Mouse (Mus musculus): ENCODE results near the gene Nat8l. TPM values are rescaled to one million over a fixed set of nuclear protein-coding genes. Genes with fewer than 3 reads are reported as not detected.

Gene Nat8l
- total RNA-seq, 2 experiments from 2014 or later: 0.15 TPM; not detected in 1

GRCm38 (mm10) chr5:34000809-34001208 is 5.0 kb downstream of the Nat8l start:
- no peak for ATAC-seq (replicated peaks; ENCODE audit: low FRiP score, poor library complexity, severe bottlenecking)

DNA sequence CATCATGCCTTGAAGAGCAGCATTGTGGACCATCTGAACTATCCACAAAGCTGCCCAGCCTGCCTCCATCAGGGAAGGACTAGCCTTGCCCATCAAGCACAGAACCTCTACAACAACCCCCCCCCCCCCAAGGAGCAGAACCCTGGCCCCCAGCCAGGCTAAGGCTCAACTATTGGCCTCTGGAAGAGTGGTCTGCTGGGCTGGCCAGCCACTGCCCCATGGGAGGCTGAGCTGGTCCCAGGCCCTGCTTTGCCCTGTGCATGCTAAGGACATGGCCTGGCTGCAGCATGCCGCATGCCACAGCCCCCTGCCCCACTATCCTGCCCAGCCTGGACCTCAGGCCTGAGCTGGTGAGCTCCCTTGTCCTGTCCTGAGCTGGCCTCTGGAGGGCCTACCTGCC is 5.6 kb downstream of the Nat8l start:
- no peak for ATAC-seq (replicated peaks; ENCODE audit: low FRiP score, poor library complexity, severe bottlenecking)

- no peak for ATAC-seq (replicated peaks; ENCODE audit: low FRiP score, poor library complexity, severe bottlenecking)
Measured at GRCm38 (mm10) chr5:34002636-34003035, 6.9 kb downstream of the Nat8l start.

DNA sequence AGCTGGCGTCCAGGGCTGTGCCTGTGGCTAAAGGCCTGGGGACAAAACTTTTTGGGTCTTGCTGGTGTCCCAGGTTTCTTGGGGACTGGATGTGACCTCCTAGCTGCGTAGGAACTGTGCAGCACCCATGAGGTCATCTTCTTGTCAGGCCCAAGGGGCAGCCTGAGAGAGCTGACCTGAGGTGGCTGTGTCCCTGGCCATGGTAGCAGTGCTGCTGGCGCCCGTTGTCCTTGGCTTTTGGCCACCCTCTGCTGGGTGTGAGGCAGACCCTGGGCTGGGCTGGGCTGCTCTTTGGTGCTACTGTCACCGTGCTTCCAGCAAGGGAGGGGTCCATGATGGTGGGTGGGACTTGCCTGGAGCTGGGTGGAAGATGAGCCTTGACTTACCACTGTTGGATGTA is 8.8 kb downstream of the Nat8l start:
- no peak for ATAC-seq (replicated peaks; ENCODE audit: low FRiP score, poor library complexity, severe bottlenecking)

GRCm38 (mm10) chr5:34006832-34007231 is 11.0 kb downstream of the Nat8l start:
- ATAC-seq (replicated peaks; ENCODE audit: low FRiP score, poor library complexity, severe bottlenecking): no peak

- no peak for ATAC-seq (replicated peaks; ENCODE audit: low FRiP score, poor library complexity, severe bottlenecking)
Measured at GRCm38 (mm10) chr5:34007392-34007941, 11.7 kb downstream of the Nat8l start.

DNA sequence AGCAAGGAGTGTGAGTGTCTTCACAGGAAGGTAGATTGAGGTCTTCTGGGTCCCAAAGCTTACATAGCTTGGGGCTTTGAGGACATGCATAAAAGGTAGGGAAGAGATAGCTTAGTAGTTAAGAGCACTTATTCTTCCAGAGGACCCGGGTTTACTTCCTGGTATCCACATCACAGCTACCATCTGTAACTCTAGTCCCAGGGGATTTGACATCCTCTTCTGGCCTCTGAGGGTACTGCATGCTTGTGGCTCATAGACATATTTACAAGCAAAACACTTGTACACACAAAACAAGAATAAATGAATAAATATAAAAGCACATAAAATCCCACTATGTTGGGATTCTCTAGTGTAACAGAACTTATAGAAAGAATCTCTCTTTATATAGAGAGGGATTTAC is 18.9 kb downstream of the Nat8l start:
- no peak for ATAC-seq (replicated peaks; ENCODE audit: low FRiP score, poor library complexity, severe bottlenecking)

DNA sequence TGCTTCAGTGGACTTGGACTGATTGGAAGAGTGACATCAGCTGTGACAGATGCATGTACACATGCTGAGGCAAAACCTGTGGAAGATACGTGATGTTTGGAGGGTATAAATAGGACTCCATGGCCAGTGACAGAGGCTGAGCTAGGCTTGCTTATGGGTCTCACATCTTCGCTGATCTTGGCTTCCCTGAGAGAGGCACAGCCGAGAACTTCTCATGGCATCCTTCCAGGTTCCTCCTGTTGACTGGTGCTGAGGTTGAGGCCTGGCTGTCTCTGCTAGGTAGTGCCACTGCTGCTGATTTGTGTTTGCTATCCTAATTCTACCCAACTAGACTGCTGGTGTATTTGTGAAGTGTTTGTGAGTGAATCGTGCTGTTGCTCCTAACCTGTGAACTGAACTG is 23.2 kb downstream of the Nat8l start:
- ATAC-seq (replicated peaks; ENCODE audit: low FRiP score, poor library complexity, severe bottlenecking): no peak

DNA sequence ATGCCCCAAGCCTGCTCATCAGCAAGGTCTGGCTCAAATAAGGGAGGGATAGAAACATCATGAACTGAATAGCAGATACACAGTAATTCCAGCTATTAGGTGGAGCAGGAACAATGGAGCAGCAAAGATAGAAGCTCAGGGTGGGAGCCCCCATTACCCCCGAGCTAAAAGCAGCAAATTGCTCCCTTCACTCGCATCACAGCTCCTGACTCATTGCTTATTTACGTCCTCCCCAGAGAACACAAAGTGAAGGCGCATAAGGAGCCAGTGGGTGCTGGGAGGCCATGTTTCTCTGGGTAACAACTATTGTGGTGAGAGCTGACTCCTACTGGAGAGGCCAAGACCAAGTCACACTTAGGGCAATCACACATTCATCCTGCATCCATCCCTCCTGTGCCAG is 34.3 kb downstream of the Nat8l start:
- no peak for ATAC-seq (replicated peaks; ENCODE audit: low FRiP score, poor library complexity, severe bottlenecking)

- no peak for ATAC-seq (replicated peaks; ENCODE audit: low FRiP score, poor library complexity, severe bottlenecking)
Measured at GRCm38 (mm10) chr5:34031022-34031421, 35.2 kb downstream of the Nat8l start.

DNA sequence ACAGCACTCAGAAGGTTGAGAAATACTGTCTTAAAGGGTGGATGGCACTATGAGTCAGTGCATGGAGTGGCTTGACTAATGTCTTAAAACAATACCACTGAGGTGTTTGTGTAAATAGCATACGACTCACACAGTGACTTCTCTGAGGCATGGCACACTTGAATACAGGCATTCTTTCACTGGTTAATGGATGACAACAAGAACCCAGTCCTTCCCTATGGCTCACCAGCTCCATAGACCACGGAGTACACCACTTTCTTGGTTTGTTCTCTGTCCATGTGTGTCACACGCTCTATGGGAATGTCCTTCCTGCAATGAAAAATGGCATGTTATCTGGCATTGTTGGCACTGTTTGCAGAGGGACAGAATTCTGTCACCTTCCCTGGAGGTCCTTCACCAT is 36.7 kb downstream of the Nat8l start:
- ATAC-seq (replicated peaks; ENCODE audit: low FRiP score, poor library complexity, severe bottlenecking): no peak

Other genes with a start within 250 kb of the Nat8l start
- gene Letm1, start 213.2 kb upstream of the Nat8l start, total RNA-seq (2015; ENCODE audit: low replicate concordance): 7.6 and 13.8 TPM in 2 replicates
- gene Letm1, start 213.2 kb upstream of the Nat8l start, total RNA-seq (2017; ENCODE audit: low replicate concordance): 8.3 and 13.4 TPM in 2 replicates
- gene Nsd2, start 175.3 kb upstream of the Nat8l start, total RNA-seq (2015; ENCODE audit: low replicate concordance): 111 and 127 TPM in 2 replicates
- 243 and 248 TPM in 2 replicates for gene Nsd2, start 175.3 kb upstream of the Nat8l start, total RNA-seq (2017; ENCODE audit: low replicate concordance)
- gene Nelfa, start 59.6 kb upstream of the Nat8l start, total RNA-seq (2015; ENCODE audit: low replicate concordance): 12.3 and 28.1 TPM in 2 replicates
- 12.5 and 25.8 TPM in 2 replicates for gene Nelfa, start 59.6 kb upstream of the Nat8l start, total RNA-seq (2017; ENCODE audit: low replicate concordance)
- gene Gm1673, start 12.6 kb upstream of the Nat8l start, total RNA-seq (2015; ENCODE audit: low replicate concordance): not detected in 2 replicates
- not detected in 2 replicates for gene Gm1673, start 12.6 kb upstream of the Nat8l start, total RNA-seq (2017; ENCODE audit: low replicate concordance)
- 1.1 and 4.2 TPM in 2 replicates for gene Poln, start 173.5 kb downstream of the Nat8l start, total RNA-seq (2015; ENCODE audit: low replicate concordance)
- 1.7 and 7.3 TPM in 2 replicates for gene Poln, start 173.5 kb downstream of the Nat8l start, total RNA-seq (2017; ENCODE audit: low replicate concordance)
- 61.6 and 90.5 TPM in 2 replicates for gene Haus3, start 173.5 kb downstream of the Nat8l start, total RNA-seq (2015; ENCODE audit: low replicate concordance)
- gene Haus3, start 173.5 kb downstream of the Nat8l start, total RNA-seq (2017; ENCODE audit: low replicate concordance): 99.5 and 120 TPM in 2 replicates
- gene Mxd4, start 191.7 kb downstream of the Nat8l start, total RNA-seq (2015; ENCODE audit: low replicate concordance): 4.7 and 7.1 TPM in 2 replicates
- 3.6 and 13.6 TPM in 2 replicates for gene Mxd4, start 191.7 kb downstream of the Nat8l start, total RNA-seq (2017; ENCODE audit: low replicate concordance)

Measured in erythroid progenitor cell, adult 5-6 weeks (primary cell).